In genomic region chr14:79658748-79659508, GRCm38 (mm10) we compare ENCODE assay signal across 14 mouse cellular contexts. TPM values are rescaled to one million over a fixed set of nuclear protein-coding genes. Genes with fewer than 3 reads are reported as not detected.
DNase-seq lines count a peak whose midpoint lies in the region; ATAC-seq and TF ChIP-seq lines count a peak whose summit lies in the region.
"Had no signal": no experiment of that assay in that cellular context is flagged by ENCODE, and none has a peak within 500 bp of the region (broad histone marks: within the 10 kb centered on the region; RNA-seq: fewer than 3 reads in every experiment).

No protein-coding gene starts in this region.

- 69% methylated on average over 6 of the region's 6 CpGs for WGBS in embryonic facial prominence, embryonic 14.5 days
- WGBS in hindbrain, embryonic 11.5 days, result 70% methylated on average over 6 of the region's 6 CpGs
- WGBS in limb, embryonic 15.5 days, result 65% methylated on average over 6 of the region's 6 CpGs
- WGBS in kidney, embryonic 16.5 days, result 86% methylated on average over 6 of the region's 6 CpGs

- H3K9ac ChIP-seq in embryonic facial prominence, embryonic 14.5 days (ENCODE audit: low read depth, low read length), result peak overlapping the region; percentile 30; the same call in 1 of the 2 replicates
- no peak overlapping the region for H3K9ac ChIP-seq in hindbrain, embryonic 11.5 days (ENCODE audit: low read depth, low read length)
- H3K9ac ChIP-seq in limb, embryonic 15.5 days, result no peak overlapping the region
- no peak overlapping the region for H3K9ac ChIP-seq in kidney, embryonic 16.5 days (replicated peaks; ENCODE audit: low read length)
- H3K9ac ChIP-seq: liver, embryonic 12.5 days had no signal

- peaks cover 8% of the 10 kb centered on the region; the same call in 1 of the 2 replicates for H3K4me1 ChIP-seq in embryonic facial prominence, embryonic 14.5 days (ENCODE audit: control insufficient read depth, insufficient read depth, low read length)
- H3K4me1 ChIP-seq in hindbrain, embryonic 11.5 days (replicated peaks; ENCODE audit: control insufficient read depth, insufficient read depth, low read length), result 0 out of 2 replicates have a peak, but pooled peaks cover 4% of the 10 kb centered on the region
- peaks cover 8% of the 10 kb centered on the region for H3K4me1 ChIP-seq in limb, embryonic 15.5 days
- H3K4me1 ChIP-seq in kidney, embryonic 16.5 days (ENCODE audit: insufficient read depth, low read length), result peaks cover 12% of the 10 kb centered on the region; the same call in 1 of the 2 replicates
- H3K4me1 ChIP-seq: liver, embryonic 12.5 days had no signal

- H3K4me2 ChIP-seq in embryonic facial prominence, embryonic 14.5 days (ENCODE audit: low read depth, low read length), result peak overlapping the region; percentile 31
- H3K4me2 ChIP-seq in hindbrain, embryonic 11.5 days (replicated peaks; ENCODE audit: low read depth, low read length), result no peak overlapping the region
- H3K4me2 ChIP-seq in limb, embryonic 15.5 days, result peak overlapping the region; percentile 10; the same call in 1 of the 2 replicates
- H3K4me2 ChIP-seq in kidney, embryonic 16.5 days (replicated peaks; ENCODE audit: low read depth, low read length), result no peak overlapping the region
- H3K4me2 ChIP-seq: liver, embryonic 12.5 days had no signal

- peaks cover 3% of the 10 kb centered on the region; the same call in 1 of the 2 replicates for H3K27me3 ChIP-seq in embryonic facial prominence, embryonic 14.5 days (replicated peaks; ENCODE audit: control insufficient read depth, insufficient read depth, low read length)
- no peaks in the 10 kb centered on the region for H3K27me3 ChIP-seq in hindbrain, embryonic 11.5 days (ENCODE audit: control insufficient read depth, insufficient read depth, low read length)
- H3K27me3 ChIP-seq in limb, embryonic 15.5 days, result no peaks in the 10 kb centered on the region
- 0 out of 2 replicates have a peak, but pooled peaks cover 3% of the 10 kb centered on the region for H3K27me3 ChIP-seq in kidney, embryonic 16.5 days (ENCODE audit: insufficient read depth, low read length)

- H3K27ac ChIP-seq in layer of hippocampus, adult 2 months, result peak overlapping the region; percentile 85
- peak overlapping the region; percentile 57 for H3K27ac ChIP-seq in embryonic facial prominence, embryonic 14.5 days (replicated peaks; ENCODE audit: low read depth, low read length)
- H3K27ac ChIP-seq in hindbrain, embryonic 11.5 days (ENCODE audit: low read depth, low read length), result no peak overlapping the region
- peak overlapping the region; percentile 78 for H3K27ac ChIP-seq in limb, embryonic 15.5 days
- no peak overlapping the region for H3K27ac ChIP-seq in kidney, embryonic 16.5 days (ENCODE audit: low read length)
- H3K27ac ChIP-seq: liver, embryonic 12.5 days had no signal

- H3K4me3 ChIP-seq in layer of hippocampus, adult 2 months, result no peak overlapping the region
- no peak overlapping the region; the same call in 1 of the 2 replicates for H3K4me3 ChIP-seq in embryonic facial prominence, embryonic 14.5 days (ENCODE audit: low read depth, low read length)
- no peak overlapping the region for H3K4me3 ChIP-seq in hindbrain, embryonic 11.5 days (ENCODE audit: low read depth, low read length)
- no peak overlapping the region; the same call in 1 of the 2 replicates for H3K4me3 ChIP-seq in limb, embryonic 15.5 days
- H3K4me3 ChIP-seq in kidney, embryonic 16.5 days (ENCODE audit: low read length), result no peak overlapping the region
- H3K4me3 ChIP-seq: liver, embryonic 12.5 days had no signal

- DNase-seq in layer of hippocampus, adult 2 months (ENCODE audit: low spot score in 2 of 2), result no peak
- DNase-seq in layer of hippocampus, postnatal 36 days, result no peak
- no peak for DNase-seq in embryonic facial prominence, embryonic 14.5 days (ENCODE audit: low spot score)
- DNase-seq in hindbrain, embryonic 11.5 days (ENCODE audit: low spot score), result no peak
- no peak for DNase-seq in thymus, postnatal 14 days
- DNase-seq: adrenal gland, postnatal 10 days; kidney, postnatal 36 days had no signal

- no peak for TF ChIP-seq CTCF in layer of hippocampus, adult 2 months (conservative IDR thresholded peaks at IDR 0.05)

- H3K9me3 ChIP-seq in embryonic facial prominence, embryonic 14.5 days (ENCODE audit: control insufficient read depth, low read length), result no peaks in the 10 kb centered on the region
- no peaks in the 10 kb centered on the region for H3K9me3 ChIP-seq in hindbrain, embryonic 11.5 days (ENCODE audit: control insufficient read depth, low read length)
- H3K9me3 ChIP-seq in limb, embryonic 15.5 days, result no peaks in the 10 kb centered on the region
- H3K9me3 ChIP-seq in kidney, embryonic 16.5 days (ENCODE audit: low read length), result no peaks in the 10 kb centered on the region
- H3K9me3 ChIP-seq: G1E; liver, embryonic 12.5 days had no signal

- peak; percentile 3; the same call in 1 of the 2 replicates for ATAC-seq in embryonic facial prominence, embryonic 14.5 days (ENCODE audit: low read depth)
- peak; percentile 54 for ATAC-seq in hindbrain, embryonic 11.5 days (ENCODE audit: low FRiP score)
- ATAC-seq in limb, embryonic 15.5 days (ENCODE audit: insufficient number of reproducible peaks, low FRiP score, low TSS enrichment, low read depth), result no peak
- ATAC-seq in kidney, embryonic 16.5 days (ENCODE audit: low FRiP score, low TSS enrichment), result no peak
- ATAC-seq: intestine, postnatal 0 days; liver, embryonic 12.5 days had no signal

- H3K36me3 ChIP-seq in embryonic facial prominence, embryonic 14.5 days (ENCODE audit: control insufficient read depth, insufficient read depth, low read length), result no peaks in the 10 kb centered on the region
- H3K36me3 ChIP-seq in hindbrain, embryonic 11.5 days (ENCODE audit: control insufficient read depth, insufficient read depth, low read length), result no peaks in the 10 kb centered on the region
- no peaks in the 10 kb centered on the region for H3K36me3 ChIP-seq in limb, embryonic 15.5 days
- H3K36me3 ChIP-seq in kidney, embryonic 16.5 days (ENCODE audit: insufficient read depth, low read length), result no peaks in the 10 kb centered on the region
- H3K36me3 ChIP-seq: G1E; liver, embryonic 12.5 days had no signal

RNA-seq across cellular contexts. Expression of gene Cnmd, which starts 3.0 kb away (rescaled TPM):
- 1 to 10 TPM; 1.5 to 1.8 TPM for total RNA-seq in layer of hippocampus, adult 2 months (2021)
- 1 to 10 TPM; 1.3 to 1.5 TPM for total RNA-seq in layer of hippocampus, postnatal 36 days (2021)
- 125 and 186 TPM in 2 replicates for polyA plus RNA-seq in embryonic facial prominence, embryonic 14.5 days (2014; fragmentation: Nextera tagmentation; extraction: Ambion mirVana)
- polyA plus RNA-seq in hindbrain, embryonic 11.5 days (2014; fragmentation: Nextera tagmentation; extraction: Ambion mirVana), result 20.0 and 20.9 TPM in 2 replicates
- polyA plus RNA-seq in limb, embryonic 15.5 days (2015; fragmentation: Nextera tagmentation; extraction: Ambion mirVana), result 234 and 238 TPM in 2 replicates
- 2.0 and 2.6 TPM in 2 replicates for polyA plus RNA-seq in kidney, embryonic 16.5 days (2015; fragmentation: Nextera tagmentation; extraction: Ambion mirVana)
- total RNA-seq: heart, postnatal 10 days; megakaryocyte-erythroid progenitor cell, adult 5-6 weeks had no signal
- polyA plus RNA-seq: G1E; liver, embryonic 12.5 days had no signal

Comparison
In these comparisons a context has a peak if more than half of its experiments do, and no peak if none do; other contexts are left out.
1. H3K27ac ChIP-seq: peak in layer of hippocampus, adult 2 months (single experiment), embryonic facial prominence, embryonic 14.5 days (single experiment) and limb, embryonic 15.5 days (single experiment); none in hindbrain, embryonic 11.5 days (single experiment) and kidney, embryonic 16.5 days (single experiment).
2. ATAC-seq: peak in embryonic facial prominence, embryonic 14.5 days (single experiment) and hindbrain, embryonic 11.5 days (single experiment); none in limb, embryonic 15.5 days (single experiment) and kidney, embryonic 16.5 days (single experiment).
3. H3K4me2 ChIP-seq: peak in embryonic facial prominence, embryonic 14.5 days (single experiment) and limb, embryonic 15.5 days (single experiment); none in hindbrain, embryonic 11.5 days (single experiment) and kidney, embryonic 16.5 days (single experiment).